Mouse (Mus musculus) lung, postnatal 0 days (tissue): ENCODE measurements around the gene Pidd1.

Experiments
- CTCF ChIP-seq: IDR thresholded peaks from 2 replicates; pipeline ENCODE4 v1.5.1; 2016; ENCODE audit warnings: antibody characterized with exemption, mild to moderate bottlenecking
- EP300 ChIP-seq: IDR thresholded peaks from 2 replicates; pipeline ENCODE4 v1.6.1; 2016; ENCODE audit warnings: antibody characterized with exemption, mild to moderate bottlenecking, control low read depth

- no peak for TF ChIP-seq CTCF
- TF ChIP-seq EP300: no peak
These were observed 9.4 kb downstream of the Pidd1 start for GRCm38 (mm10) chr7:141434464-141434863.
